In the genomic region with DNA sequence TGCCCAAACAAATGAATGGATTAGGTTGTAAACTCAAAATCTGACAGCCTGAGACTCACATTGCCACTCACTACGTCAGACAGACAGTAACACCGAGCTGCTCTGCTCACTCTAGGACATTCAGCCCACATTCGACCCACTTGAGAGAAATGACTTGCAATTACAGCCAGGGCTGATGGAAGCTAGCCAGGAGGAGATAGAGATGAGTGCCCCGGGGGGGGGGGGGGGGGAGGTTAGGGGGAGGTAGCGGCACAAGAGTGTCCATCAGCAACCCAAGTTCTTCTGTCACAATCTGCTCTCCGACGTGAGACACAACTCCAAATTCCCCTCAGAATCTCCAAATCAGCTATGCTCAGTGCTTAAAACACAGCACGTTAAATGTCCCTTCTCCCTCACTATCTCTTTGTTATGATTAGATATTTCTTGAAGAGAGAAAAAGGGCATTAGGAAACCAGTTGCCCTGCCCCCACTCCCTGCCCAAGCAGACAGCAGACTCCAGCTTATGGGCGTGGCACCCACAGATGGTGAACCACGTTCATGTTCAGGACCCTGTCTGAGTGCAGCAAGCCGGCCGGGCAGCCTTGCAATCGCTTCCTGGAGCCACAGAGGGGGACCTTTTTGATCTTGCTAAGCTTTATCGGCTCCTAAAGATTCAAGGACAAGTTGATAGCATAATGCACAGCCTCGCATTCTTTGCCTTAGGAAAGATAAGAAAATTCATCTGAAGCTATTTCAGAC, we compare ENCODE assay signal across 10 mouse cellular contexts.
DNase-seq lines count a peak whose midpoint lies in the region; ATAC-seq lines count a peak whose summit lies in the region.
"Had no signal": no experiment of that assay in that cellular context is flagged by ENCODE, and none has a peak within 500 bp of the region (broad histone marks: within the 10 kb centered on the region; RNA-seq: fewer than 3 reads in every experiment).

No protein-coding gene starts in this region.

- no peaks in the 10 kb centered on the region for H3K27me3 ChIP-seq in heart, embryonic 12.5 days (replicated peaks)
- H3K27me3 ChIP-seq: kidney, embryonic 15.5 days; limb, embryonic 13.5 days had no signal

- DNase-seq in heart, postnatal 25 days (ENCODE audit: low spot score) = no peak
- DNase-seq in thymus, postnatal 14 days = peak; percentile 13
- DNase-seq in thymus, postnatal 0 days (ENCODE audit: low spot score) = no peak
- peak; percentile 25 for DNase-seq in heart, postnatal 4 days
- DNase-seq in thymus, postnatal 4 days = peak; percentile 27
- no peak for DNase-seq in gastrocnemius, adult 18-20 months (ENCODE audit: low spot score)
- DNase-seq in left cerebral cortex, adult 18-20 months (ENCODE audit: low spot score in 2 of 2) = no peak

- peaks cover 40% of the 10 kb centered on the region for H3K4me1 ChIP-seq in heart, embryonic 12.5 days (replicated peaks)

- no peak overlapping the region for H3K27ac ChIP-seq in heart, embryonic 12.5 days (ENCODE audit: poor library complexity, severe bottlenecking)
- H3K27ac ChIP-seq: kidney, embryonic 15.5 days; limb, embryonic 13.5 days had no signal

- H3K9ac ChIP-seq in heart, embryonic 12.5 days = no peak overlapping the region
- H3K9ac ChIP-seq: kidney, embryonic 15.5 days; limb, embryonic 13.5 days had no signal

- 8% methylated on average over 14 of the region's 15 CpGs for WGBS in heart, embryonic 12.5 days

- intact Hi-C loops in heart, postnatal 25 days (cut with DNase I) = no loop called here

- H3K4me3 ChIP-seq in heart, embryonic 12.5 days = no peak overlapping the region
- H3K4me3 ChIP-seq: kidney, embryonic 15.5 days; limb, embryonic 13.5 days had no signal

- no peaks in the 10 kb centered on the region for H3K9me3 ChIP-seq in heart, embryonic 12.5 days (replicated peaks)
- H3K9me3 ChIP-seq: kidney, embryonic 15.5 days; limb, embryonic 13.5 days had no signal

- H3K36me3 ChIP-seq in heart, embryonic 12.5 days = no peaks in the 10 kb centered on the region
- H3K36me3 ChIP-seq: kidney, embryonic 15.5 days; limb, embryonic 13.5 days had no signal

- no peak for ATAC-seq in heart, embryonic 12.5 days (ENCODE audit: insufficient number of reproducible peaks, low FRiP score)

- peak overlapping the region; percentile 49 for H3K4me2 ChIP-seq in heart, embryonic 12.5 days
- H3K4me2 ChIP-seq: kidney, embryonic 15.5 days; limb, embryonic 13.5 days had no signal

Comparison
In these comparisons a context has a peak if more than half of its experiments do, and no peak if none do; other contexts are left out.
1. DNase-seq: peak in thymus, postnatal 14 days (single experiment), heart, postnatal 4 days (single experiment) and thymus, postnatal 4 days (single experiment); none in heart, postnatal 25 days (single experiment), thymus, postnatal 0 days (single experiment), gastrocnemius, adult 18-20 months (single experiment) and left cerebral cortex, adult 18-20 months (0 of 2).